Mouse (Mus musculus) bone marrow, adult 2 months (tissue): Measurements from ENCODE around the gene A4galt. TPM values are rescaled to one million over a fixed set of nuclear protein-coding genes. Genes with fewer than 3 reads are reported as not detected.

Experiments
- H3K27ac ChIP-seq: fragments of 200-500 bp; 2 replicates; pipeline ENCODE4 v1.5.1; 2012; ENCODE audit warnings: low read depth, mild to moderate bottlenecking, control low read depth, inconsistent platforms, low read length; ENCODE audit not compliant: control insufficient read depth, poor library complexity, insufficient read depth
- H3K4me1 ChIP-seq: fragments of 200-500 bp; 2 replicates; pipeline ENCODE4 v1.6.1; 2011; ENCODE audit warnings: low read length; ENCODE audit not compliant: control insufficient read depth, insufficient read depth
- H3K4me3 ChIP-seq: fragments of 200-500 bp; replicated peaks from 2 replicates; pipeline ENCODE3; 2011; ENCODE audit warnings: mild to moderate bottlenecking, low read depth, low read length, control low read depth; ENCODE audit not compliant: control insufficient read depth
- CTCF ChIP-seq: fragments of 200-500 bp; IDR thresholded peaks from 2 replicates; pipeline ENCODE4 v1.5.1; 2011; ENCODE audit warnings: low read length, control low read depth; ENCODE audit not compliant: control insufficient read depth, insufficient read depth
- POLR2A ChIP-seq: fragments of 200-500 bp; IDR thresholded peaks from 2 replicates; pipeline ENCODE4 v1.6.1; 2011; ENCODE audit warnings: low read depth, mild to moderate bottlenecking, control low read depth, low read length, borderline replicate concordance; ENCODE audit not compliant: control insufficient read depth
- WGBS: fragments of 180-500 bp; shearing (Covaris S2); methylation state at CpG from one replicate; pipeline ENCODE4 v1.1.7; 2018; 5-methylcytosine and 5-hydroxymethylcytosine counted together
- polyA plus RNA-seq: library from polyadenylated mRNA; stranded (reverse); fragments of >200 nt; gene quantifications from 2 replicates; pipeline ENCODE4 v1.2.4, GENCODE M21; 2011; ENCODE audit warnings: low replicate concordance; ENCODE audit not compliant: missing spikeins, insufficient read depth, insufficient read length

A4galt gene
- polyA plus RNA-seq, result 1.1 and 4.7 TPM in 2 replicates

- H3K4me1 ChIP-seq, result no peaks in the 10 kb centered on the region
- TF ChIP-seq CTCF (no peak), POLR2A (no peak)
- H3K4me3 ChIP-seq, result no peak within 1 kb of the TSS
- 7% methylated on average over 66 of the region's 66 CpGs for WGBS
- H3K27ac ChIP-seq, result no peak within 1 kb of the TSS; the same call in 1 of the 2 replicates
Measured at GRCm38 (mm10) chr15:83251176-83252004, at the start of gene A4galt. Gene A4galt, minus strand, starts transcription at chr15:83251774.

GRCm38 (mm10) chr15:83299916-83300582, 48.5 kb upstream of the A4galt start:
- no peak overlapping the region for H3K4me3 ChIP-seq
- no peak overlapping the region for H3K27ac ChIP-seq
- 79% methylated on average over 10 of the region's 10 CpGs for WGBS

GRCm38 (mm10) chr15:83299450-83299849, 47.9 kb upstream of the A4galt start:
- H3K4me1 ChIP-seq, result peaks cover 1% of the 10 kb centered on the region; the same call in 1 of the 2 replicates
- H3K27ac ChIP-seq, result no peak overlapping the region
- no peak overlapping the region for H3K4me3 ChIP-seq
- TF ChIP-seq POLR2A (no peak), CTCF (no peak)
- 94% methylated on average over 7 of the region's 7 CpGs for WGBS

More at GRCm38 (mm10) chr15:83299916-83300582, 48.5 kb upstream of the A4galt start:
- TF ChIP-seq CTCF (no peak), POLR2A (no peak)
- no peaks in the 10 kb centered on the region; the same call in 1 of the 2 replicates for H3K4me1 ChIP-seq

- Histone ChIP-seq H3K27ac (no peak overlapping the region), H3K4me3 (no peak overlapping the region), H3K4me1 (peaks cover 1% of the 10 kb centered on the region; the same call in 1 of the 2 replicates)
- no peak for TF ChIP-seq POLR2A
- no peak for TF ChIP-seq CTCF
- WGBS, result 88% methylated on average over 2 of the region's 2 CpGs
Measured at GRCm38 (mm10) chr15:83298810-83299209, 47.2 kb upstream of the A4galt start.

- 88% methylated on average over 8 of the region's 8 CpGs for WGBS
- TF ChIP-seq CTCF (peak; percentile 45; the same call in 1 of the 2 replicates), POLR2A (no peak)
Measured at GRCm38 (mm10) chr15:83298313-83298712, 46.7 kb upstream of the A4galt start.

GRCm38 (mm10) chr15:83296771-83297311, 45.3 kb upstream of the A4galt start:
- Histone ChIP-seq H3K27ac (no peak overlapping the region), H3K4me1 (peaks cover 1% of the 10 kb centered on the region; the same call in 1 of the 2 replicates), H3K4me3 (no peak overlapping the region)
- 83% methylated on average over 8 of the region's 8 CpGs for WGBS
- TF ChIP-seq POLR2A, result no peak

More at GRCm38 (mm10) chr15:83298313-83298712, 46.7 kb upstream of the A4galt start:
- H3K27ac ChIP-seq, result no peak overlapping the region
- H3K4me3 ChIP-seq, result no peak overlapping the region
- H3K4me1 ChIP-seq, result peaks cover 1% of the 10 kb centered on the region; the same call in 1 of the 2 replicates

GRCm38 (mm10) chr15:83296050-83296449, 44.5 kb upstream of the A4galt start:
- Histone ChIP-seq H3K4me3 (no peak overlapping the region), H3K27ac (no peak overlapping the region), H3K4me1 (peaks cover 1% of the 10 kb centered on the region; the same call in 1 of the 2 replicates)
- TF ChIP-seq POLR2A, result no peak
- no peak for TF ChIP-seq CTCF
- 64% methylated on average over 4 of the region's 4 CpGs for WGBS

- no peak overlapping the region for H3K4me3 ChIP-seq
- 3% methylated on average over 3 of the region's 3 CpGs for WGBS
- no peak overlapping the region for H3K27ac ChIP-seq
- TF ChIP-seq POLR2A, result no peak
- no peak for TF ChIP-seq CTCF
- H3K4me1 ChIP-seq, result peaks cover 1% of the 10 kb centered on the region; the same call in 1 of the 2 replicates
Measured at GRCm38 (mm10) chr15:83294954-83295353, 43.4 kb upstream of the A4galt start.
